Mouse (Mus musculus) brain, embryonic 18.5 days (tissue): ENCODE data around the gene Ldlrad3.

Experiments
- DNase-seq: peaks from one replicate; pipeline ENCODE4 v3.0.0-alpha.2; 2012; ENCODE audit warnings: low read depth, low spot score

The Ldlrad3 gene

DNA sequence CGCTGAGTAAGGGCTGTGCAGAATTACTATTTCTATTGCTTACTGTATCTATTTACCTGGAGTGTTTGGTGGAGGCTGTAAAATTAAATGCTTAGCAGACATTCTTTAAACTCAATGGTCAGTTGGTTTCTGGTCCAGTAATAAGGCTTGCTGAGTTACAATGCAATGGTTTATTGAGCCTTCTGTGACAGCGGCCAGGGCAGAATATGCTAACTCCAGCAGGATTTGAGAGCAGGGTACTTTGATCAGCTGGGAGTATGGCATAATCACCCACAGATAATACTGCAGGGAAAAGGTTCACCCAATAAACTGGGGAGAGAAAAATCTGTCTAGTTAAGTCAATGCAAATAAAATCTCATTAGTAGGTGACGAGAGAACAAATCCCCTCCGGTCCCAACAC lies 220.2 kb downstream of the Ldlrad3 start:
- no peak for DNase-seq

GRCm38 (mm10) chr2:101965515-101965914 lies 220.7 kb downstream of the Ldlrad3 start:
- no peak for DNase-seq

- no peak for DNase-seq
Observed at GRCm38 (mm10) chr2:101963367-101963766, 222.8 kb downstream of the Ldlrad3 start.

DNA sequence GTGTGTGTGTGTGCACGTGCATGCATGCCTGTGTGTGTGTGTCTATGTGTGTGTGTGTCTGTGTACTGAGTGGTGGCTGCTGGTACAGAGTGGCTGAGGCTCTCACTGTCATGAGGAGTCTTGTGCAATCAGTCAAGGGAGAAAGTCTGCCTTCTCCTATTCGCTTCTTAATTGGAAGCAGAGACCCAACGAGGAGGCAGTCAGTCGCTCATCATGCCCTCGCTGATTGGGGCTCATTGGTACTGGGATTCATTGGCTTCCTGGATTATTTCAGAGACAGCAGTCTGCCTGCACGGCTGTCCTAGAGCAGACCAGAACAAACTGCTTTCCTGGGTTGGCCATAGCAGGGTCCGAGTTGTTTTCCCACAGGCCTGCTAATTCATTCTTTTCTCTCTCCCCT lies 223.8 kb downstream of the Ldlrad3 start:
- DNase-seq: no peak

GRCm38 (mm10) chr2:101961391-101961790 lies 224.8 kb downstream of the Ldlrad3 start:
- DNase-seq: no peak

DNA sequence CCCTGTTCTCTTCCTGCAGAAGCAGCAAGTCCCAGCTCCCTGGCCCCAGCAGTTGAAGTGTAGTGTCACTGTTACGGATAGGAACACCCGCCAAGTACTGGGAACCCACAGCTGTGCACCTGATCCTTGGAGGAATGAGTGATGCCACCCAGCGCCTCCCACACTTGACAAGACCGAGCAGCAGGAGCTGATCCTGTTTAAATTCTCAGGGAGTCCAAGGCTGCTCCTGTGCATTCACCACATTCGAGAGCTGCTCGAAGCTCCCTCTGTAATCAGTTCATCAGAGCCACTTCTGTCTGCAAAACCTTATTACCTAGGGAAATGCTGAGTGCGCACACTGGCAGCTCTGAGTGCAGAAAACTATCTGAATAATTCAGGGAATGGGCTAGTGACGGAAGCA lies 225.5 kb downstream of the Ldlrad3 start:
- DNase-seq: no peak

DNA sequence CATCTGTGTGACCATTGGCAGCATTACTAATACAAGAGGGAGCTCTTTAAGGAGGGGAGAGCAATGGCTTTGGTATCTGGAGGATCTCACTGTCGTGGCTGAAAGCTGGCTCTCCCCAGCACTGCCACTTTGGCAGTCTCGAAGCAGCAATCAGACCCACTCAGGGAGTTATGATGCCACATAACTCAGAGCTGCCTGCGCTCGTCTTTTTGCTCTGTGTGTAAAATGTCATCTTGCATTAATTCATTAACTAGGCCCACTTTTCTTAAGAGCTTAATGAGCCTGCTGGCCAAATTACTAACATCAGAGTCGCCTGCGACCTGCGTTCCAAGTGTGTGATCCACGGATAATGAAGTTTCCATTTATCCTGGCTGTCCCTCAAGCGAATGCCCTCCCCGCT lies 230.1 kb downstream of the Ldlrad3 start:
- DNase-seq: no peak

GRCm38 (mm10) chr2:101952951-101953361 lies 233.2 kb downstream of the Ldlrad3 start:
- no peak for DNase-seq

- no peak for DNase-seq
Observed at GRCm38 (mm10) chr2:101950716-101951520, 235.3 kb downstream of the Ldlrad3 start.

DNA sequence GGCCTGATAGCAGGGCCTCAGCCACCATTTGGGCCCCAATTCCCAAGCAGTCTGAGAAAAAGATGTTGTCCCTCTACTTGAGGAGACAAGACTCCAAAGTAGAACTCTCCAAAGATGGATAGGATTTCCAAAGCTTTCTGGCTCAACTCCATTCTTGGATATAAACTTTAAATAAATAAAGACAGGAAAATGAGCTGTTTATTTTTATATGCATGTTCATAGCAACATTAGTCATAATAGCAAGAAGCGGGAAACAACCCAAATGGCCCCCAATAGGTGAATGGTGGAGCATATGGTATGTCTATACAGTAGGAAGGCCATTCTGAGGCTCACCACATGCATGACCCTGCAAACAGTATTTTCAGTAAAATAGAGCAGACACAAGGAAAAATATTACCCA lies 251.2 kb downstream of the Ldlrad3 start:
- no peak for DNase-seq

- no peak for DNase-seq
Observed at GRCm38 (mm10) chr2:101933301-101933700, 252.9 kb downstream of the Ldlrad3 start.

DNA sequence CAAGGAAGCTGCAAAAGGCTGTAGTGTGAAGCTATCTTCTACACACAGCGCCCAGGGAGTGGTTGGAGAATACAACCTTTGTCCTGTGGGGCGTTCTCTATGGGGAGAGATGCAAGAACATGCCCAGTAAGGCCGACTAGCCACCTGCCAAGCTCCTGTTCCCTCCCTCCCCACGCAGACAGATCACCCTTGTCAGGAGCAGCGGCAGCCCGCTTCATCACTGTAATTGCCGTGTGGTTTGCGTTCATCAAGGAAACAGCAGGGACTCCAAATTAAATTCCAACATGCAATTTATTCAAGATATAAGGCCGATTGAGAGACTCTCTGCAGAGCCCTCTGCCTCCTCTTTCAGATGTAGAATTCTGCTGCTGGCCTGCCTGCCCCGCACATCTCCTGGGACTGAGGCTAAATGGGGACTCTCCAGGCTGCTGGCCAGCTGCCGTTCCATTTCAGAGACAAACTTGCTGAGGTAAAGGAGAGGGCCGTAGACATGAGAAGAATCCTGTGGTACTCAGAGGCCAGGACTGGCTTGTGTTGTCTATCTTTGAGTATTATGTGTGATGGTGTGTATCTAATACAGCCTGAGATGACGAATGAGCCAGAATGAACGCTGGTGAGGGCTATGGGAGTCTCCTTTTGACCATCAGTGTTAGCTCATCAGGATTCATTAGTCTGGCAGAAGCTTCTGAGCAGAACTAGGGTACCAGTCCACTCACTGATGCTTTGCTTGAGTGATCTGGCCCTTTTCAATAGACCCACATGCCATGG lies 253.8 kb downstream of the Ldlrad3 start:
- DNase-seq: no peak

- no peak for DNase-seq
Observed at GRCm38 (mm10) chr2:101925591-101926188, 260.5 kb downstream of the Ldlrad3 start.

DNA sequence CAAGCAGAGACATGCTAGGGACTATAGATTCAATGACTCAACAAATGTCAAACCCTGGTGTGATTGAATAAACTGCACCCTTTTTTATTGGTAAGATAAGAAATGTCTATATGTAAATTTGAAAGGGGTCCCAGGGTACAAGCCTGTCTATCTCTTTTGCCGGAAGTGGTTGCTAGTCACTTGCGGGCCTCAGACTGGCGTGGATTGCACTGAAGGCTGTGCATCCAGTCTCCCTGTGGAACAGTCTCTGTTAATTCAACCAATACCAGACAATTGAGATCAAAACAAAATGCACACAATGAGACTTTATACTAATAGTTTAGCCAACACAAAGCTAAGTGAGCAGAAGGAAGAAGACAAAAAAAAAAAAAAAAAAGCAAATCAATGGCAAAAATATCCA lies 261.0 kb downstream of the Ldlrad3 start:
- DNase-seq: no peak

- no peak for DNase-seq
Observed at GRCm38 (mm10) chr2:101923181-101923580, 263.0 kb downstream of the Ldlrad3 start.

- DNase-seq: no peak
Observed at GRCm38 (mm10) chr2:101922302-101922701, 263.9 kb downstream of the Ldlrad3 start.

DNA sequence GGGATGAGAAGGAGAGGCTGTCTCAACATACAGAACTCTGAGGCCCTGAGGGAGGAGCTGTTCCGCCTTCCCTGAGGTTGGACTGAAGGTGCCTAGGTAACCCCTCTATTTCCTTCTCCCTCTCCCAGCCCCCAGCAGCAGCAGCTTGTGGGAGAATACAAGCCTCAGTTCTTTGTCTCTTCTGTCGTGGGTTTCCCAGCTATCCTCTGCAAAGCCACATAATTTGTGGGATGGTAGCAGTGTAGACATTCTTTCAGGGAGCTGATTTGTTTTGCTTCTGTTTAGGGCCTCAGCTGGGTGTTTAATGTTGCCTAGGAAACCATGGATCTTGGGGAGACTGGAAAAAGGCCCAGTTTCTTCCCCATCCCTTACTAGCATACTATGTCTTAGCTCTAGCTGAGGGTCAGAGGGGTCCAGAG lies 266.0 kb downstream of the Ldlrad3 start:
- DNase-seq: no peak

DNA sequence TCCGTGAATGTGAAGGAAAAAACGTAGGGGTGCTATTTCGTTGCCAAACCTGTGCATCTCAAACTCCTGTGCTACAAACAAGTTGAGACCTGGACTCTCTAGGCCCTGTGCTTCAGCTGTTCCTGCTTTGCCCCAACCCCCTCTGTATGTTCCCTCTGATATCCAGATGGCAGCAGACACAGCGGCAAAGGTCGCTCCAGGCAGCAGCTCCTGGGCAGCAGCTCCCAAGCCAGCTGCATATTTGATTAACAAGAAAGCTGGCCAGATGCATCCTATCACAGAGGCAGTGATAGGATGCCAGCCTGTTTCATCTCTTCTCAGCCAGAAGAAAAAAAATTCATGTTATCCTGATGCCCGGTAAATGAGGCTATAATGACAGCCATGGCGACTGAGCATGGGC lies 267.7 kb downstream of the Ldlrad3 start:
- no peak for DNase-seq

- no peak for DNase-seq
Observed at GRCm38 (mm10) chr2:101909326-101910080, 276.7 kb downstream of the Ldlrad3 start.

DNA sequence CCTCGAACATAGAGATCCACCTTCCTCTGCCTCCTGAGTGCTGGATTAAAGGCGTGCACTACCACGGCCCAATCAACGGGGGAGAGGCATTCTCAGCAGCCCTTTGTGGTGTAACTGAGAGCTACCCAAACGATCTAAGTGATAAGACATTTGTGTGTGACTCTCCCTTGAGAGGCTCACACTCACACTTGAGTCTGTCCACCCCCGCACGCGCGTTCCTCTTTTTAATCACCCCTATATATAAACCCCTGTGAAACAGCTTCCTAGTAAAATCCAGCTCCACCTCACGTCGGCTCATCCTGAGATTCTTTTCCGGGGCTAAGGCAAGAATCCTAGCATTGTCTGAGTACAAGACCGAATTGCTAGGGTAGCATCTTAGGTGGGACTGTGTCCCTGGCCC lies 277.4 kb downstream of the Ldlrad3 start:
- DNase-seq: no peak

DNA sequence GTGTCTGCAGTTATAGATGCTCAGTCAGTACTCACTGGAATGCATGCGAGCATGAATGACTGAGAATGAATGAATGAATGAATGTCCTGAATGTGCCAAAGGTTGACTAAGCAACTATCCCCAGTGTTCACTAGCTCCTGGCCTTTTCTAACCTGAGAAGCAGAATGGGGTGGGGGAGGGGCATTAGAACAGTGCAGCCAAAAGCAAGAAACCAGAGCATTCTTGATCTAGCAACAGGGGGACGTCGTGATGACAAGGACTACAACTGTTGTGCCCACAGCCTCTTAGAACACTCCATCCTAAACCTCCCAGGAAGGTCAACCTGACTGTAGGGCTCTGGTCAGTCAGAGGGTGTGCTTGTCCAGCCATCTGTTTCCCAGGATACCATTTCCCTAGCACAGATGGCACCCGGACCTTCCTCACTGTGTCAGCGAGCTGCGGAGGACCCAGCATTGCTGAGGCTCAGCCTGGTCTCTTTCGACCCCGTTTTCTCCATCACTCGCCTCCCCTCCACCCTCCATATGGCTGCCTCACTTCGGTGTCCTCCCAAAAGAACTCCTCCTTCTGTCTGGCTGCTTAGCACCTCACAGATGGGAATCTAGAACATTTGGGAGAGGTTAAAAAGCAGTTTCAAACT lies 278.7 kb downstream of the Ldlrad3 start:
- no peak for DNase-seq

GRCm38 (mm10) chr2:101906379-101906690 lies 279.9 kb downstream of the Ldlrad3 start:
- DNase-seq: no peak
